Mouse (Mus musculus): ENCODE measurements at regions not wholly inside any gene's neighbourhood (a gene's known extent, or its start where the extent isn't known, plus 50 kb on each side); places are given as distances from the start of the nearest gene placed in this dataset.

DNA sequence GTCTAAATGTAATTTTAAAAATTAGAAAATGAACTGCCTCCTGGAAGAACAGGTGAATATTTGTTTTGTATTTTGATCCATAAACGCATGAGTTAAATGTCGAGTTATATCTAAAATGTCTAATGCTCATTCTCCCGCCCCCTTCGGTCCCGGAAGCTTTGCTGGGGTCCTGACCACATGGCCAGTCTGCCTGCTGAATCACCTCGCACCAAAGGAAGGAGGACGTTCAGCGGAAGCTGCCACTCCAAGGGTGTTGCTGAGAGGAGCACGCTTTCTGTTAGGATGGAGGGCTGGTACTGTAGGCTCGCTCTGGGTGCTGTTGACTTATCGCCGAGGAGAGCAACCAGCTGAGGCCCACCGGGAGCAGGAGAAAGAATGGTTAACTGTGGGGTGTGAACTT, 328.0 kb downstream of the Zfp706 start:
- no peak for DNase-seq (ENCODE audit: low read depth, low spot score)

DNA sequence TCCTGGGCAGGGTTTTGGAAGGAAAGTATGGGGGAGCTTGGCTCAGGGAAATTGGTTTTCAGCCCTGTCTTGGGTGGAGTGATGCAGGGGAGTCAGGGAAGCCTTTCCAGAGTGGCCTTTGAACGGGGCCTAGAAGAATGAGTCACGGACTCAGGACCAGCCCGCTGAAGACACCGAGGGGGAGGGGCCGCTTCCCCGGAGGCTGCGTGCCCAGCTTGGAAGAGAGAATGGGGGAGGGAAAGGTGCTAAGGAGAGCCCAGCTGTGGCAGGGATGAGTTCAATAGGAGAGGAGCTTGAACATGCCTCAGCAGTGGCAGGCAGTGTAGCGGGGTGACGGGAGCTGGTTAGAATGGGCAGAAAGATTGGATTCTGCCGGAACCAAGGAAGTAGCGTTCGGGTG, 337.8 kb downstream of the Zfp706 start:
- no peak for DNase-seq (ENCODE audit: low read depth, low spot score)

DNA sequence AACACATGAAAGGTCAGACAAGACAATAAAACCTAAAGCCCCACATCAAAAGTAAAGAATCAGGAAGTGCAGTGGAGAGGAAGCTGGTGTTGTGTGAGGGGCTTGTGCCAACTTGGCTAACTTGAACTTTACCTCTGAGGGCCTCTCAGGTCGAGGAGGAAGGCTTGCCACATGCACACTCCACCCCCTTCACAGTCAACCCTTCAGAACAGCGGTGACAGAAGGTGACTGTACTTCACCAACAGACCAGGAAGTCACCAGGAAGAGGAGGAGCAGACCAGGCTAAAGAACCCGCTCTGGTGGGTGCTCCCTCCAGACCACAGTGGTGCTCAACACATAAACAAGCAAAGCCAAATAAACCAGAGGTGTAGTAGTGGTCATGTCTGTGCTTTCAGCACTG, 341.0 kb downstream of the Zfp706 start:
- DNase-seq (ENCODE audit: low read depth, low spot score), result no peak

DNA sequence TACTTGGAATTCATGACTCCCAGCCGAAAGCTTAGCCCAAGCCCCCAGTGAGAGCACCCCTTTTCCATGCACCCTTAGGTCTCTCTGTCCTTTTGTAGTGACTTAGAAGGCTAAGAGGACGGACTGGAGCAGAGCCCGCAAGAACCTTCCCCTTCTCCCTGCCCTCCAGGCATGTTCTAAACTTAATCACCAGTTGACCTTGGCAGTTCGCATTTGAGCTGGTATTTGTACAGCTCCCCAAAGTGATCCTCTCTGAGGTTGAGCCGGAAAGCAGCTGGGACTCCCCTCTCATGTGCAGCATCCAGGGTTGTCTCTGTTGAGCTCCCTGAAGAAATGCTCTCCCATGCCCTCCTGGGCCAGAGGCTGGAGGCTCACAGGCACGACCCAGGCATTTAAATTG, 343.2 kb downstream of the Zfp706 start:
- DNase-seq (ENCODE audit: low read depth, low spot score), result no peak

DNA sequence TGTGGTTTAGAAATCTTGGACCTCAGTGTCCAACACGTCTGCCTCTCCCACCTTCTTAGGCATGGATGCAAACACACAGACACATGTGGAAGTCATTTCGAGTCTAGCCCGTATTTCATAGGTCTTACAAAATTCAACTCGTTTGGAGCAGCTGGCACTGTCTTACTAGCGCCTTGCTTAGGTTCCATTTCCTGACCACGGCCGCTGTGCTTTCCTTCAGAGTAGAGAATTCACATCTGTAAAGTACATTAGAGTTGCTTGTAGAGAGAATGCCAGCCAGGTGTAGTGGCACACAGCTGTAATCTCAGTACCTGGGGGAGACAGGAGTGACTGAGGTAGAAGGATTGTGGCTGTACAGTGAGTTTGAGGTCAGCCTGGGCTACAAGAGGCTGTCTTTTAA, 346.6 kb downstream of the Zfp706 start:
- peak; percentile 75 for DNase-seq (ENCODE audit: low read depth, low spot score)
